Mouse (Mus musculus) T-cell, adult 2 months (primary cell): ENCODE measurements around the gene Gtf2h4.

Experiments used
- DNase-seq: peaks from one replicate; pipeline ENCODE4 v3.0.0; 2022; ENCODE audit warnings: low spot score

Gene Gtf2h4

DNA sequence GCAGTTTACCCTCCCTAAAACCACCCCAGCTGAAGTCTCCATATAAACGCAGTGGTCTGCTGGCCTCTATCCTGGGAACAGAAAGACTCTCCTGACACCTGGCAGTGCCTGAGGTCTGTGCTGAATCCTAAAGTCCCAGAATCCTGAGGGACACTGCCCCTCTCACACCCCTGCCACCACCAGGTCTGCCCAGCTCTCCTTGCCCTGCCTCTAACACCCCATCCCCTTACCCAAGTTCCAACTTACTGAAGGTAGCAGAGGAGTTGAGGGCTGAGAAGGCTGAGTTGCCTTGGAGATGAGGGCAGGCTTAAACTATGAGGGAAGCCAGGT lies 23.9 kb upstream of the Gtf2h4 start:
- no peak for DNase-seq

GRCm38 (mm10) chr17:35696691-35697090 lies 23.2 kb upstream of the Gtf2h4 start:
- no peak for DNase-seq

DNA sequence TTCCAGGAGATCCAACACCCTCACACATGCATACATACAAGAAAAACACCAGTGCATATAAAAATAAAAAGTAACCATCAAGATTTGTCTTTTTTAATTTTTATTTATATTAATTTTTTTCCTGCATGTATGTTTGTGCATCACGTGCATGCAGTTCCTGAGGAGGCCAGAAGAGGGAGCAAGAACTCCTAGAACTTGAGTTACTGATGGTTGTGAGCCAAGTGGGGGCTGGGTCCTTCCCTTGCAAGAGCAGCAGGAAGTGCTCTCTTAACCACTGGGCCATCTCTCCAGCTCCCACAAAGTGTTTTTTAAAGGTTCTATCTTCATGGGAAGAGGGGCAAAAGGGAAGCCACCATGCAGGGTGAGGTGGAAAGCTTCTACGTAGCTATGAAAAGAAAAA lies 21.8 kb upstream of the Gtf2h4 start:
- peak; percentile 67 for DNase-seq

DNA sequence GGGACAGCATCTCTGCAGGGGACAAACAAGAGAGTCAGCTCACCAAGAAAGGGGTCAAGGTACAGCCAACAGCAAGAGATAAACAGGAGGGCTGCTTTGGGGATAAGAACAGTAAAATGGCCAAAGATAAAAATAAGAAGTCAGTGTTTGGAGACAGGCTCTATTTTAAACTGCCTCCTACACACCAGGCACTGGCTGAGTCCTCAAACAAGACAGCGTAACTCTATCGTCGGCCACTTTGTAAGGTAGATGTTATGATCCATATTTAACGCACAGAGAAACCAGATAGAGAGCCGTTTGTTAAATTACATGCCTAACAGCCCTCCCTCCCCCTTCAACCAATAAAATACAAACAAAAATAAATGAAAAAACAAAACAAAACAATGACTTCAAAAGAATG lies 20.4 kb upstream of the Gtf2h4 start:
- no peak for DNase-seq

GRCm38 (mm10) chr17:35692368-35692767 lies 18.8 kb upstream of the Gtf2h4 start:
- no peak for DNase-seq

DNA sequence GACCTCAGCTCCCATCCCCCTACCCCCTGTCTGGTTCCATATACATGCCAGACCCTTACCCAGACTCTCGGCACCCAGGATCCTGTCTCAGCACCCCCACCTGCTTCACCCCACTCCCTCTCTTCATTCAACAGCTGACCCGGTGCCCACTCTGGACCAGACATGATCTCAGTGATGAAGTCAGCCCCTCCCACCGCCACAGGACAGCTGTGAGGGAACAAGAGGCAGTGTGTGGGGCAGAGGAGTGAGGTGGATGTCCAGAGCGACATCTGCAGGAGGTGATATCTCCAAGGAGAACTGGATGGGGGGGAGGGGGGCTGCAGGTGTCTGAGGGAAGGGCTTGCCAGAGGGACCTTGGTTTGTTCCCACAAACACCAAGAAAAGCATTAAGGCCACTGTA lies 18.3 kb upstream of the Gtf2h4 start:
- no peak for DNase-seq

DNA sequence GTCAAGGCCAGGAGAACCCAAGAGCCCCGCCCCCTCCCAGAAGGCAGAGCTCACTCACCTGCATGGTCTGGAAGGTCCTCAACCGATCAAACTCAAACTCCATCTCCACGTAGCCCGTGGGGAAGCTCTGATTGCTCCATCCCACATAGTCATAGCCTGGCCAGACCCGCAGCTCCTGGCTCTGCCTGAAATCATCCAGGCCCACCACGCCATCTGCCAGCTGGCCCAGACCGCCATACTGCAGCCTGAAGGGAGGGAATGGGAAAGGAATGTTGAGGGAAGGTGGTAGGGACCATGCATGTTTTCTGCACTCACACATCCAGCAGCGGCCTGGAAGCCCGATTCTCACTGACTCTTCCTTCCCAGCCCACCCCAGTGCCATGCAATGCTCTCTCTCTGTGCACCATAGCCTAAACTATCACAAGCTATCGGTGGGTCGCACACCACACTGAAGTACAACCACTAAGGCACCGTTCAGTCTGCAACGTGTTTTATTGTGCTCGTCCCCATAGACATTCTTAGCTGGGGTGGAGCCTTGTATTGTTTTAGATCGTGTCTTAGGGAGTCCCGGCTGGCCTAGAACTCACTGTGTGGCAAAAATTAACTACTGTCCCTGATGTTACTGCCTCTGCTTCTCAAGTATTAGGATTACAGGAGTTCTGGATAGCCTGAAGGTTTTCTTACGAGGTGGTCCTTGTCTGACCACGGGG lies 16.6 kb upstream of the Gtf2h4 start:
- no peak for DNase-seq

DNA sequence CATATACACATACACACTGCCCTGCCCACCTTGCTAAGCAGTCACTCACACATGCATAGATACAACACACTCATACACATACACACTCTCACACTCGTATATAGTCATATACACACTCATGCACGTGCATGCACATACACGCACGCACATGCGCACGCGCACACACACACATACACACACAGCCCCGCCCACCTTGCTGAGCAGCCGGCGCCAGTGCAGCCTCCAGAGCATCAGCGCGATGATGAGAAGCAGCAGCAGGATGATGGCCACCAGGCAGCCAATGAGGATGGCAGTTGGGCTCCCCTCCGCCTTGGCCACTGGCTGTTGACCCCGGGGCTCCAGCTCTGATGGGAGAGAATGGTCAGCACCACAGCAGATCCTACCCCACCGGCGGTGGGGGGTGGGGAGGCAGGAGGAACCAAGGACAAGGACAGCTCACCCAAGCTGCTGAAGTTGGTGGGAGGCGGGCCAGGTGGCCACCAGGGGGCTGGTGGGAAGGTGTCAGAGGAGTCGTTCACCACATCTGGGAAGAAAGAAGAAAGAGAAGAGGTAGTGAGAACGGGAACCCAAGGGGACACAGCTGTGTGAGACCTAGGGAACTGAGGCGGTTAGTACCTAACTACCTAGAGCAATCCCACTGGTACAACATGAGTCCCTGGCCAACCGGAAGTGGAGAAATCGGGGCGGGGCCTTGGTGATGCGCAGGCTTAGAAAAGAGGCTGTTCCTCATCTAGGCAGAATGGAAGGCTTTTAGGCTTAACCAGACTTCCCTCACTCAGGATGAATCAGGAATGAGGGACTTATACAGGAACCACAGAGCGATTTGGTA lies 15.0 kb upstream of the Gtf2h4 start:
- DNase-seq = no peak

GRCm38 (mm10) chr17:35685061-35685460 lies 11.5 kb upstream of the Gtf2h4 start:
- DNase-seq = no peak

DNA sequence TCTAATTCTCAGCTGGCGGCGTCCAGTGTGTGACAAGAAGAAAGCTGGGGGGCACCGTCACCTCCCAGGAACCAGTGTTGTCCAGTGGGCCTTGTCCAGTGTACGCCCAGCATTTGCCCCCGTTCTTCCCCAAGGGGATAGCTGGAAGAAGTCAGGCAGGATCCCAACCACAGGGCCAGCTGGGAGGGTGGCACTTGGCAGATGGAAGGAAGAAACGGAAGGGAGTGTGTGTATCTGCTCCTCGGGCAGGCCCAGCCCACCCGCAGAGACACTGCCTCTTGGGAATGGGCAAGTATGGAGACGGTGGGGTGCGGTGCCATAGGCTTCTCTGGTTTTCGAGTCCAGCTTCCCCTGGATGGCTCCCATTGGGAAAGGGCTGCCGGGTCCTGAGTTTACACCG lies 8.4 kb upstream of the Gtf2h4 start:
- no peak for DNase-seq

- DNase-seq = no peak
Measured at GRCm38 (mm10) chr17:35680591-35680990, 7.1 kb upstream of the Gtf2h4 start.

DNA sequence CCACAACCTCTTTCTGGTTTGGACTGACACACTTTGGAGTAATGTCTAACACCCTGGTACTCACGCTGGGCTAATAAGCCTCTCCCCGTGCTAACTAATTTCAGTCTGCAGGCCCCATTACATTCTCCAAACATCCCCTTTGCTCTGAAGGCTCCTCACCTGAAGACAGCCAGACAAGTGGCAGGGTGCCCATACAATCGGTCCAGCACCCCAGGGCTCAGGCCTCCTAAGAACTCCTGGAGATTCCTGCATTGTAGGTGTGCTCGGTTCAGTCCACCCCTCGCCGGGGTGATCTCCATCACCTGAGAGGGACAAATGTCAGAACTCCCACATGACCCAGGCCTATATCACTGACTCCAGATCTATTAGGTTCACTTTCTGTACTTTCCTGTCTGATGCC lies 1.0 kb downstream of the Gtf2h4 start:
- DNase-seq = no peak

GRCm38 (mm10) chr17:35671846-35672245 lies 1.7 kb downstream of the Gtf2h4 start:
- no peak for DNase-seq

DNA sequence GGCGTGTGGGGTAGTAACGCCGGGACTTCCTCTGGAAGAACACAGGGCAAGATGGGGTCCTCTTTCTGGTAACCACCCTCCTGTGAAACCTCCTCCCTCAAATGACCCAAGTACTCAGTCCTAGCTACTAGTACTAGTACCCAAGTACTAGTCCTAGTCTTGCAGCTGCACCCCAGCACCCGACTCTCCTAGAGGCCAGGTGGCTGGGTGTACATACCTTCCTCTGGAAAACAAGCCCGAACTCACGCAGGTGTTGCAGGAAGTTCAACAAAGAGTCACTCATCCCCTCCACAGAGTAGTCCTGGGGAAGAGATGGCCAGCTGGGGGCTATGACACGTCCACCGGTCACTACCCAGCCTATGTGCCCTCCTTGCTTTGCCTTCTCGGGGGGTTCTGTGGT lies 3.8 kb downstream of the Gtf2h4 start:
- DNase-seq = no peak

GRCm38 (mm10) chr17:35667334-35668065 lies 6.0 kb downstream of the Gtf2h4 start, which contains the start of gene Vars2:
Gene Vars2, minus strand, starts transcription at chr17:35667592.
- peak; percentile 96 for DNase-seq

- peak; percentile 15 for DNase-seq
Measured at GRCm38 (mm10) chr17:35666851-35667256, 6.7 kb downstream of the Gtf2h4 start.

GRCm38 (mm10) chr17:35665957-35666515 lies 7.5 kb downstream of the Gtf2h4 start:
- peak; percentile 15 for DNase-seq

GRCm38 (mm10) chr17:35653086-35653485 lies 20.5 kb downstream of the Gtf2h4 start:
- no peak for DNase-seq

DNA sequence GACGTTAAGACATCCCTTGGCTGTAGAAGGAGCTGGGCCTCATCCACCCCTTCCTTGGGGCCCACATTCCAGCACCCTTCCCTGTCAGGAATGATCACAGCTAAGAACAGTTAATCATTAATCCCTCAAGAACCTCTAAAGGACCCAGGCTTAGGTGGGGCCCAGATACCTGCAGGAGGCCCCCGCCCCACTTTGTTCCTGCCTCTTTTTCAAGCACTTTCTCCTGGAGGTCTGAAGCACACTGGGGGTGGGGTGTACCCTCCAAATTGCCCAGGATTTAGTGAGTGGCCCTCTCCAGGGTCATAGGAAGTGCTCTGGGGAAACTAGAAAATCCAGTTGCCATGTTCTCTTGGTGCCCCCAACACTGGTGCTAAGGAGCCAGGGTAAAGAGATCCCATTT lies 24.1 kb downstream of the Gtf2h4 start:
- no peak for DNase-seq

DNA sequence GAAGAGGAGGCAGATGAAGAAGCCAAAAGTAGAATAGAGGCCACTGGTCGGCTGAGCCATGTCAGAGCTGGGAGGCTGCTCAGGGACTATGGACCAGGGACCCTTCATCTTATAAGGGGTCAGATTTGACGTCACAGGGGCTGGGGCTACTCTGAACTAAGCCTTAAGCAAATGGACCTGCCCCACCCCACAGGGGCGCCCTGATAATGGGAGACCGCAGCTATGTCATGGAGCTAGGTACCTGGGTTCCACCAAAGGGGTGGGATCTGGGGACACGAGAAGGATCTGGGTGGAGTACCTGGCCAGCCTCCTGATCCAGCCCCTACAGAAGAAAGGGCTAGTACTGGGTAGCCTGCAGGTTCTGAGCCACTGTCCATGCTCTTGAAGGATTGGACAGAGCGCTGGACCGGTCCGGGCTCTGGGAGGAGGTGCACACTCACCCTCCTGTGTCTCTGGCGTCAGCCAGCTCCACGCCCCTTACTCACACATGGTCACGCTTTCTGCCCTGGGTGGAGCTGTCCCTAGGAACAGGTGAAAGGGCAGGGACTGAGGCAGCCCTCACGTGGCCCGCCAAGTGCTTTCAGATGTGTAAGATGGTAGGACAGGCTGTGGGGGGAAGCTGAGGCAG lies 29.8 kb downstream of the Gtf2h4 start, which contains the start of gene Mucl3:
TSS of gene Mucl3 (minus strand) at position 87 of the 628 bp plus-strand sequence.
- DNase-seq = no peak

GRCm38 (mm10) chr17:35639352-35639751 lies 34.2 kb downstream of the Gtf2h4 start:
- DNase-seq = no peak
